Mouse (Mus musculus): ENCODE measurements around the gene Gimap7.

The Gimap7 gene

DNA sequence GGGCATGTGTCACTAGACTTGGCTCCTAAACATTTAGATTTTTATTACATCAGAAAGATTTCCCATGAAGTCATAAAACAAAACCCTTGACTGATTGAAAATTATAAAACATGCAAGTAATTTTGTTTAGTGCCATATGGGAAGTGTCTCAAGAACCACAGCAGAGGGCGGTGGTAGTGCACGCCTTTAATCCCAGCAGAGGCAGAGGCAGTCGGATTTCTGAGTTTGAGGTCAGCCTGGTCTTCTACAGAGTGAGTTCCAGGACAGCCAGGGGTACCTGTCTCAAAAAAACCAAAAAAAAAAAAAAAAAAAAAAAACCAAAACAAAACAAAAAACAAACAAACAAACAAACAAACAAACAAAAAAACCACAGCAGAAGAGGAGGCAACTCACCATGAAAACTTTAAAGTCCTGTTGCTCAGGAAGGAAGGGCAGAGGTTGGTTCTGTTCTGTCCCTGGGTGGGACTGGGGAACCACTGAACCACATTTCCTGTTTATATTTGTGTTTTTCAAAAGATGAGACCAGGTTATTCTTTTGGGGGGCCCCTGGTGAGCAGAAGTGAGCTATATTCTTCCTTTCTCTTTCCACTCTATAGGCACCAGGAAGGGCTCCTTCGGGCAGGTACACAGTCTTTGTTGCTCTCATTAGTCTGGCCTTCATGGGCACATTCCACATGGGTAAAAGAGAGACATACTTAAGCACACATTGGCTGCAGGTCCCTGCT, 21.4 kb upstream of the Gimap7 start:
- no peak for DNase-seq

DNA sequence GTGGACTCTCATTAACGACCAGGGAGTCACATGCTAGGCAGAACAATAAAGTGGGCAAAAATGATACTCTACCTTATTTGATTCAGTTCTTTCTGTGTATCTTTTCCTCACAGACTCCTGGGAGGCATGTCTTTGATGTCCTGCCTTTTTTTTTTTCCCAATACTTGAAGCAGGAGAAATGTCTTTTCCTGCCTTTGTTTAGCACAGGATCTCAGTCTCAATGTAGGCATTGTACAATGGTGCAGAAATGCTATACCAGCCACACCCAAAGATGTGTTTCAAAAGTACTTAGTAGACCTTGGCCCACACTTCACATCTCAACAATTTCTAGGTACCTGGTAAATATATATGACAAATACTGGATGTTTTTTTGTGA, 20.9 kb upstream of the Gimap7 start:
- DNase-seq = no peak

DNA sequence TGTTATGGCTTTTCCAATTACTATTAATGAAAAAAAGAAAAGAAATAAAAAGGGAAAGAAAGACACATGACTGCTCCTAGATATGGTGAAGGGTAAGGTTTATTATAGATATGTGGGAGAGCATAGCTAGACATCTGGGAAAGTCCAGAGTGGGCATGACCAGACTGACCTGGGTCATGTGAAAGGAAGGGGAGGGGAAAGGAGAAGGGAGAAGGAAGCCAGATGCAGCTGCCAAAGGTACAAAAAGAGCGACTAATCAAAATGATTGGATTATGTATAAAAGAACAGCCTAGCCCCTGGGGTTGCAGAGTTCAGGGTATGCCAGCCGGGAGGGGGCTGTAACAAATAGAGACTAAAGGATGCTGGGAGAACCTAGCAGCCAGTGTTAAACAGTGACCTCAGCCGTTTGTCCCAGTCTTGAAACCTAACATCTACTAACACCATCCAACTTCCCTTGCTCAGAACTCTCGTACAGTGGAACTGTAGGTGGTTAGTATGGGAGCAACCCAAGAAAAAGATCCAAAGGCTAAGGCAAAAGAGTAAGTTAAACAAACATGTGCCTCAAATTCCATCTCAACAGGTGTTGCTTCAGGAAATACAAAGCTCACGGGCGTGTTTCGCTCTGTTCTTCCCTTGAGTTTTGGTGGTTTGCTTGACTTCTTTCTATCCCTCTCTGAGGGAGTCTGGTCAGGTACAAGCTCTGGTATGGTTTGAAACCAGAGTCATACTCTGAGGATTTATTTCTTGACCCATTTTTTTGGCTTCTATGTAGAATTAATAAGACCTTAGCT, 20.2 kb upstream of the Gimap7 start:
- no peak for DNase-seq

DNA sequence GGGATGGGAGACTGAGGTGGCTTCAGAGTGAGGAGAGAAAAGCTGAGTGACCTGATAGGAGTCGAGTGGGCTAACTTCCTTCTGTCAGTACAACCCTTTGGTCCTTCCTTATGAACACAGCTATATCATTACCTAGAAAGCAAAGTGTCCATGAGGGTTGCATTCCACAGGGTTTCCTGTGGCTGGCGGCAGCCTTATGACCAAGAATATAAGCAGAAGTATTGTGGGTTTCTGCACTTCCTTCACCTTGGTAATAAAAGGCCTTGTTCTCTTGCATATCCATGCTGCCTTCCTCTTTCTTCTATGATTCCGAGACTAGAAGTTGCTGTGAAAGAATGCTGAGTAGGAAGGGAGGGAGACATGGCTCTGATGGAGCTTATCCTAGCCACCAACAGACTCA, 19.5 kb upstream of the Gimap7 start:
- no peak for DNase-seq

DNA sequence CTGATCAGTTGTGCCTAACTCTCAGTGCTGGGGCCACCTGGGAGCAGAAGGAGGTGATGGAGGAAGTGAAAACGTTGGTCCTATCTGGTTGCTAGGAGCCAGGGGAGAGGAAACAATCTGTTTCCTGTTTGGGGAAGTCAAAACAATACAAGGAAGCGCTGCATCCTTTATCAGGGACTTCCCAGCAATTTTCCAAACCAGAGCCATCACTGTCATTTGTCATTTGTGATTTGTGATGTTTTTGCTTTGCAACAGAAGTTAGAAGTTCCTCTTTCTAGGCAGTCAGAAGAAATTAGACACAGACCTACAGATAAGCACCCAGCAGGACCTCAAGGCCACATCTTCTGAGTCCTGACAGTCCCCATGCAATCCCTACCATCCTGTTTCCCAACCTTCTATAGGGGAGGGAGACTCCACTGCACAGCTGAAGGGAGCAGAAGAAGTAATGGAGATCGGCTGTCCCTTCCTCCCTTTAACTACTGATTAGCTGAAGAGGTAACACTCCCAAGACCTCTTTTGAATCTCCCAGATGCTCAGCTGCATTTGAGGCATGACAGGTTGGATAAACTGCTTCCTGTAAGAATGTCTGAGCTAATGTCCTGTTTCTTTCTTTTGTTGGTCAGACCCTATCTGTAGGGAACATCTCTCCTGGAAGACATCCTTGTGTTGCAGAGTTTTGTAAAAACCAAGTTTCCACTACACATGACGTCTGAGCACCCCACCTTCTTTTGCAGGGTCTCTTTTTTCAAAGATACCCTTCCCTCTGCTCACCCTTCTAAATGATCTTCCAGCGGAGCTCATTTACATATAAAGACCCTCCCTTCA, 18.0 kb upstream of the Gimap7 start:
- DNase-seq = peak; percentile 82

DNA sequence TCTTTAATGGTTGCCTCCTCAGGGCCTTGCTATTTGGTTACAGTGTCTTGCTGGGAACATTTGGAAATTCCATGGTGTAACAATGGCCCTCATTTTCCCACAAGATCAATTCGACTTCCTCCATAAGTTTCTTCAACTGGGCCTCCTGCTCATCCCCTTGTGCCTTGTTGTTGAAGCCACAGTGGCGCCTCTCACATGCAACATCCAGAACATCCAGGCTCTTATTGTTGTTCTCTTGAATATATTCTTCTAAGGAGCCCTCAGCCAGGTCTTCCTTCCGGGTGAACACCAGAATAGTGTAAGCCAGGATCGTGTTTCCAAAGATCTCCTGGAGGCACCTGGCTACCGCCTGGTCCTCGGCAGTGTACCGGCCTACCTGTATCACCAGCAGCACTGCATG, 16.3 kb upstream of the Gimap7 start:
- DNase-seq = no peak

DNA sequence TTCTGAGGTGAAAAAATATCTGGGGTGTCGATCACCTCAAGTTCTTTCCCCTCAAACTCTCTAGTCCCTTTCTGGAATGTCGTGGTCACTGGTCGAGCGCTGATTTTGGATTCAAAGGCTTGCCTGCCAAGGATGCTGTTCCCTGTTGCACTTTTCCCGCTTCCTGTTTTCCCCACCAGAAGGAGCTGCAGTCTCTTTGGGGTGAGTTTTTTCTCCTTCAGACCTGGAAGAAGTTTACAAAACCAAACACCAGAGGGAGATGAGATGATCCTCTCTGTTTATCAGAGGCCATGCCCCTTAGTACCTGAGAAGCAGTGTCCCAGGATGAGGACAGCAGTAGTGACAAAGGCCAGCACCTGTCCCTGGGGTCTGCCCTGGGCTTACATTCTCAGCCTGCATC, 15.8 kb upstream of the Gimap7 start:
- DNase-seq = no peak

DNA sequence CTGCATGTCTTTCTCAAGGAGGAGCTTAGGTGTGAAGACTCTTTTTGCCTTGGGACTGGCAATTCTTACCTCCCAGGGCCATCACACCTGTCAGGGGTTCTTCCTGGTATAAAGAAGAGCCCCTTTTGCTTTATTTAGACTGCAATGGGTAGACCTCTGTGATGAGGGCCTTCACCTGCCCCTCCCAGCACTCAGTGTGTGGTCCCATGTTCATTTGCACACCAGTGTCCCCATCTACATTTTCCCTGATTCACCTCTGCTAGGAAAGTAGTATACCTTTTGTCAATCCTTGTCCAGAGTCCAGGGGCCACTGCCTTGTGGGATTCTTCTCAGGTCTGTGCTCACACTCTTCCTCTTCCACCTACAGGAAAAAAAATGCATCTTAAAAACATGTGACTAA, 14.3 kb upstream of the Gimap7 start:
- DNase-seq = no peak

DNA sequence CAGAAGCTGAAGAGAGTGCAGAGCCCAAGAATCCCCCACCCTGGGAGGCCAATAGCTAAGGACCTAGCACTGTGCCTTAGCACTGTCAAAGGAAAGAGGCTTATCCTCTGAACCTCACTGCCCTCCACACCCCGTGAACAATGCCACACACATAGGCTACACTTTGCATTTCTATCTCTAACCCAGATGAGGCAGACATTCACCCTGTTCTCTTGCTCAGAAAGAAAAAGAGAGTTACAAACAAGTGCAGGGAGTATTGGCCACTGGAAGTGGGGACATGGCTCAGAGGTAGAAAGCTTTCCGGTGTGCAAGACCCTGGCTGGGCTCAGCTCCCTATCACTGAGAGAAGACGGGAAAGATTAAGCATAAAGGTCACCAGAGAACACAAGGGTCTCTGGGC, 12.3 kb upstream of the Gimap7 start:
- DNase-seq = no peak

DNA sequence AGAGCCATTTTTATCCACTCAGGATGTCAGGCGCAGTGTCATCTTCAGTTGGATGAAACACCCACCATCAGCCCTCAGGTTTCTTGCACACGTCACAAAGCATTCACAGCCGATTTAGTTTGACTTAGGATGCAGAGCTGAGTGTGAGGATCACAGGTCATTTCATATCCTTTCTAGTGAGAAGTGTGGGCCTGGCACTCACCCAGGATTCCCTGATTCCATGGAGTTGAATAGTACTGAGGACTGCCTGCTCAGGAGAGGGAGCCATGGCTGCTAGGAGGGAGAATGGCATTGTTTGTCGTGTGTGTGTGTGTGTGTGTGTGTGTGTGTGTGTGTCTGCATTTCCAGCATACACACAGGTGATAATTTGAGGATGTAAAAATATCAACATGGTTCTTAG, 1.9 kb downstream of the Gimap7 start:
- no peak for DNase-seq

DNA sequence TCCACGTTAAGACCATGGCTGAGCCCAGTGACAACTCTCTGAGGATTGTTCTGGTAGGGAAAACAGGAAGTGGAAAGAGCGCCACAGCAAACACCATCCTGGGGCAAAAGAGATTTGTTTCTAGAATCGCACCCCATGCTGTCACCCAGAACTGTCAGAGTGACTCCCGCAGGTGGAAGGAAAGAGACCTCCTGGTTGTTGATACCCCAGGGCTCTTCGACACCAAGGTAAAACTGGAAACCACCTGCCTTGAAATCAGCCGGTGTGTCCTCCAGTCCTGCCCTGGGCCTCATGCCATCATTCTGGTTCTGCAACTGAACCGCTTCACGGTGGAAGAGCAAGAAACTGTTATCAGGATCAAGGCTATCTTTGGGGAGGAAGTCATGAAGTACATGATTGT, 5.0 kb downstream of the Gimap7 start:
- DNase-seq = no peak

DNA sequence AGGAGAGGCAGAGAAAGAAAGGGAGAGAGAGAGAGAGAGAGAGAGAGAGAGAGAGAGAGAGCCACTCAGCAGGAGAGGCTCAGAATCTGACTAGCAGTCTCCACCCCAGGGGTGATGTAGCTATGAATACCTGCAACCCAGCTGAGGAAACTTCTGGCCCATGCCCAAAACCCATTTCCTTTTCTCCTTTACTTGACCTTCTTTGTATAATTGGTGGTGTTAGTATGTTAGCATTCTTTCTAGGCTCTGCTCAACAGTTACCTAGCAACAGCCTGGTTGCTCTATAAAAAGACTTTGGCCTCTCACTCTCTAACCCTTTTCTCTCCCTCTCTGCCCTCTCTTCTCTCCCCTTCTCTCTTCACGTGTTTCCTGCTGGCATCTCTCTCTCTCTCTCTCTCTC, 7.1 kb downstream of the Gimap7 start:
- DNase-seq = peak; percentile 93

DNA sequence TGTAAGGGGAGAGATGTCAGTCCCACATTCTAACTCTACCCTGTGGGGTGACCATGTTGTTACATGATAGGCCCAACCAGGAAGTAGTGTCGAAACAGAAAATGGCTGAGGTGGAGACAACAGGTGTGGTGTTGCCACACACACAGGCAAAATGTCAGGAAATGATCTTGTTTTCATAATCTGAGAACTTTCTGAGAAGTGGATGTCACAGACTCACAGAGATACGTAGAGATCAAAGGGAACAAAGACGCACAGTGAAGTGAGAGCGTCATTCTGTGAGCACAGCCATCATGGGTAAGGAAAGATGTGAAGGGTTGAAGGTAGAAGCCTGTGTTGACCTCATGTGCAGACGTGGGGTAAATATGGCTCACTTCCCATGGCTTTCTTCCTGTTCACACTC, 9.3 kb downstream of the Gimap7 start:
- DNase-seq = no peak

DNA sequence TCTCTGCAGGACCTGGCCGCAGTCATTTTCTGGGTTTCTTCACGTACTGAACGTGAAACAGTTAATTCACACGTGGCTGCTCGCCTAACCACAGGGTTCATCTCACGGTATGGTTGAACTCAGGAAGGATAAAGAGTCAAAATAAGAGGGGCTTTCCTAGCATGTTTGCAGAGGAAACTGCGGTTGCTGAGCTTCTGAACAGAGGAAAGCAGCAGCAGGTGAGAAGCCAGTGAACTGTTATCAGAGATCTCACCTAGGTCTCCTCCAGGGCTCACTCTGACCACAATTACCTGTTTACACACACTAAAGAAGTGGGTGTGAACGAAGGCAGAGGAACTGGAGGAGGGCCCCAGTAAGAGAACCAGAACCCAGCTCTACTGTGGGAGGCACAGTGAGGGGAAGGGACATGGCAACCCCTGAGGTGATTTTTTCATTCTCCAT, 14.5 kb downstream of the Gimap7 start:
- DNase-seq = peak; percentile 57

DNA sequence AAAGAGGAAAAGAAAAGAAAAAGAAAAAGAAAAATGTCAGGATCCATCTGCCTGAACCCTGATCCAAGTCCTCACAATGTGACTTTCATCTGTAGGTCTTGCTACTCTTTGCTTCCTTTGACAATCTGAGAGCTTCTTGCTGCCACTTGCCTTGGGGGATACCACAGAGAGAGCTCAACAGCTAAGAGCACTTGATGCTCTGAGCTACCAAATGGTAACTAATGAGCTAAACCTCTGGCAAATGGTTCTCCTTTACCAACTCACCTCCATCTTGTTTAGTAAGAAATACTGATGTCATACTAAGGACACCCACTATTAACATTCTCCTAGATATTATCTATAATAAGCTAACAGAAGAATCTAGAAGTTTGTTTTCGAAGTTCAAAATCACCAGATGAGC, 15.2 kb downstream of the Gimap7 start:
- no peak for DNase-seq

DNA sequence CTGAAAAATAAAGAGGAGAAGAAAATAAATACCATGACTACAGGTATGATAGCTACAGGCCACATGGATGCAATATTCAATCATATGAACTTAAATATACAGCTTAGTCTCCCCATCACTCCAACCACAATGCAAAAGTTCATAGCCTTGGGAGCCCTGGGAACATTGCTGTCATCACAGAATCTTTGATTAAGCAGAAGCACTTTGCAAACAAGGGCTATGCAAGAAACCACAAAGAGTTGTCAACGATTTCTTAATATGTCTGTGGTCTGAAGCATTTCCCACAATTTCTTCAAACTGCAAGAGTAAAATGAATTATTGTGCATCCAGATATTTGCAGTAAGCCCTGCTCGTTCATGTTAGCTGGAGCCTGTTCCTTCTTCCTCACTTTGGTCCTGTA, 18.6 kb downstream of the Gimap7 start:
- DNase-seq = no peak

DNA sequence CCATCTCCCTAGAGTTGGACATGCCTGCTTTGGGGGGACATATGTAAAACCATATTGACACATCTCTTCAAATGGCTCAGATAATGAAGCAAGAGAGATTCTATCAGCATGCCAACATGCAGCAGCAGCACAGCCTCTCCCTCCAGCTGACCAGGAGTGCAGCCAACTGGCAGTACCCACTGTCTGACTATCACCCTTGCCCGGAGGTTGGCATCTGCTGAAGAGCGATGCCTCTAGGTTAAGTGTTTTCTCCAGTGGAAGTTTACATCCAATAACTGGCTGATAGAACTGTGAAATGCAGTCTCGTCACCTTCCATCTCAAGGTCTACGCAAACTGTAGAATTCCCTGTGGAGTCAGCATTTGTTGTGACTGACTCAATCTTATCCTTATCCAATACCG, 19.3 kb downstream of the Gimap7 start:
- DNase-seq = no peak

DNA sequence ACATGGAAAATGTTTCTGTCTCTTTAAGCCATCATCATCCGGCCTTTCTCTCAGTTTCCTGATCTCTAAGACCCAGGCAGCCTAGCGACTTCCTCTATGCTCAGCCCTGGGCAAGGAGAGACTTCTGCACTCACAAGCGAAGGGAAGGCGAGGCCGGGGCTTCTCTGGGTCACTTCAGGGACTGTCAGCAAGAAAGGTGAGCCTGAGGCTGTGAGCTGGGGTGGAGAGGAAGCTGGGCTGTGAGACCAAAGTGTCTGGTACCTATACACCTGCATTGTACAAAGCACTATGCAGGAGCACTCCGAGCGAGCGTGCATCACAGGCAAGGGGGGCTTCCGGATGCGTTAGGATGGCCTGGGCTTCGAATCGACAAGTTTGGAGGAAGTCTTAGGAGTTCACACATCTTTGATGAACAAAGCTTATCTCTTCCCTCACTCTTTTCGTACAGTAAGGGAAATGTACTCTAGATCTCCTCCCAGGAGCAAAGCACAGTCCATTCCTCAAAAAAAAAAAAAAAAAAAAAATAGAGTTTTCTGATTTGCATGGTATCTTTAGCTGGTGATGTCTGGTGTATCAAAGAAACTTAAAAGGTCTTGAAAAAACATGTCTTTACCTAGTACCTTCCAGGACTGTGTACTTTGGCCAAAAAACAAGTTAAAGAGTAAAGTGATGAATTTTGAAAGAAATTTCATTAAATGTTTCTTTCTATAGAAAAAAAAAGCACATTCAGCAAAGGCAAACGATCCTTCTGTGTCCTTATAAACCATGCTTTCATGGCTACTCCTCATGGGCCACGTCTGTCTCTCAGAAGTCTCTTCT, 20.7 kb downstream of the Gimap7 start, which contains the start of gene Gimap1:
Gene Gimap1 (plus strand): TSS at position 94 of the 819 bp plus-strand sequence.
- peak; percentile 78 for DNase-seq

DNA sequence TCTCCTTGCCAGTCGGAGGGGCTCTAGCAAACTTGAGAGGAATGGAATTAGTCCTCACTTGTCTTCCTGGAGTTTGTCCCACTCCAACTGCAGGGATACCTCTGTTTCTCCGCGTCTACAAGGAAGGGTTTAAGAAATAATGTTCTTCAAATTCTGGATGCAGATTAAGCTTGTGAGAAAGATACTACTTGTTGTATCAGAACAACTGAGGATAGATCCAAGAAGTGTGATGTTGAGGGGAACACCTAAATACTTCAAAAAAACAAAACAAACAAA, 21.3 kb downstream of the Gimap7 start:
- DNase-seq = no peak

DNA sequence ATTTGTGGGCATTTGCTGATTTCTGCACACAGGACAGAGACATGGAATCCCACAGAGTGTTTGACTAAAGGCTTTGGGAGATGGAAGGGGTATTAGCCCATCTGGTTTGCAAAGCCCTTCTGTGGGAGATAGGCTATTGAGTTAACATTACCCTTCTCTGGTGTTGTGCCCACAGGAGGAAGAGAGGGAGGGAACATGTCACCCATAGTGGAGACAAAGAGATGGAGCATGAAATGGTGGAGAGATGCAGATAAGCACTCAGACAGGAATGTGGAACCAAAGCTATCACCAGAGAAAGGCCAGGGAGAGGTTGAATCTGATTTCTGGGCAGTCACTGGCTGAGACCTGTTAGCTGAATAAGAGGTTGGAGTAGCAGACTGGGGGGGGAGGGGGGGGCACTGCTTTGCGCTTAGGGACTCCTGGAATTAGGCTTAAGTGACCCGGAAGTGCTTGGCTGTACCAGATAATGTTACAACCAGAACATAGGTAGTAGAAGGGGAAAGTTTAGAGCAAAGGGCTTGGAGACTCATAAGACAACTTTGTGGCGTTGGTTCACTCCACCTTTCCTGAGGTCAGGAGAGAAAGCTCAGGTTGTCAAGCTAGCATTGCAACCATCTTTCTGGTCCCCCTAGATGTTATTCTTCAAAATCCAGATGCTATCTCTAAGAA, 22.2 kb downstream of the Gimap7 start:
- no peak for DNase-seq

DNA sequence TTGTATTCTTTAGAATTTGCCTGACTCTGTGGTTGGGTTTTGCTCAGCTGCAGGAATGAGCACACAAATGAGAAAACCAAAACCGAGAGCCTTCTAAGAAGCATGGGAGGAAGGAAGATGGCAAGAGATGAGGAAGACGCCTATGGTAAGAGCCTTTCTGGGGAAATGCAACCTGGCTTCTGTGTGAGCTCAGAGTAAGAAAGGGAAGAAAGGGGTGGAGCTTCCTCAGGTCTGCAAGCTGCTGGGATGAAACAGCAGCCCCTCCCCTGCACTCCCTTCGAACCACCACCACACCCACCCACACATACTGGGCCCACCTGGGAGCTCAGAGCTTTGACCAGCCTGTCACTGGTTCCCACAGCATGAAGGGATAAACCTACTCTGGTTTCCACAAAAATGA, 22.9 kb downstream of the Gimap7 start:
- DNase-seq = no peak

DNA sequence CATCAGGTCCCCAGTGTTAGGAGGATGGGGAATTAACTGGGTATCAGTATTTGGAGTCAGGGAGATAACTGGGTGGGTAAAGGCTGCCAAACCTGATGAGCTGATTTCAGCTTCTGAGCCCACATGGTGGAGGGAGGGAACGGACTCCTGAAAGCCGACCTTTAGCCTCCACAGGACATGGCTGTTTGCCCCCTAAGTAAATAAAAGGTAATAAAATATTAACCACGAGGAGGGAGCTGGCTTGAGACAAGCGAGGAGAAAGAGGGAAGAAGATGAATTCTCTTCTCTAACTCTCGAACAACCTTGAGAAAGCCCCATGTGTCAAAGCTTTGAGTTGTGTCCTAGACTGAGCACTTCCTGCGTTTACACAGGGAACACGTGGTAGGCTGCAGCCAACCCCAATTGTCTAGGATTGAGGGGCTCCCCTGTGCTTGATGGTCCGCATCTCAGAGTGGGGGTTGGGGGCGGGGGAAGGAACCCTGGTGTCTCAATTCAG, 23.3 kb downstream of the Gimap7 start:
- DNase-seq = no peak

All from lung, postnatal 36 days (tissue).